18 mouse cellular contexts compared by ENCODE assay signal in the genomic region with DNA sequence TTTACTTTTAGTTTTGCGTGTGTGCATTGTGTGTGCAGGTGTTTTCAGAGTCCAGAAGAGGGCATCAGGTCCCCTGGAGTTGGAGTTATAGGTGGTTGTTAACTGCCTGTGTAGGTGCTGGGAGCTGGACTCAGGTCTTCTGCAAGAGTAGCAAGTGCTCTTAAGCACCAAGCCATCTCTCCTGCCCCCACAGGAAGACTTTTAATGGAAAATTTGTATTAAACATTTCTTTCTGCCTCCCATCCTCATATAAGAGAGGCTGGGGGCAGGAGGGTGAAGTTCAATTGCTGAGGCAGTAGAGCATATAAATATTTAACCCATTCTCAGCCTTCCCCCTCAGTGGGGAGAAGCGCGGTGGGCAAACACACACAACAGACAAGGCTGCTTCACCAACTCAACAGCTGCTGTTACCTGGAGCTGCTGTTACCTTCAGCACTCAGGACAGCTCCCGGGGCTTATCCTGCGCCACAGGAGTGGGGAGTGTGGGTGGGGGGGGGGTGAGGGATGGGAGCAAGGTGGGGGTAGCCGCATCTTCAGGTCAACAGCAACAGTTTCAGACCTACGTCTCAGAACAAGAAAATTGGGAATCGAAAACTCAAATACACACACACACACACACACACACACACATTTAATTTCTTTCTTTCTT. TPM values are rescaled to one million over a fixed set of nuclear protein-coding genes. Genes with fewer than 3 reads are reported as not detected.
A peak's percentile ranks its signal among the peaks of the same experiment; 100 is the strongest.
DNase-seq lines count a peak whose midpoint lies in the region; ATAC-seq and TF ChIP-seq lines count a peak whose summit lies in the region.
"Had no signal": no experiment of that assay in that cellular context is flagged by ENCODE, and none has a peak within 500 bp of the region (broad histone marks: within the 10 kb centered on the region; RNA-seq: fewer than 3 reads in every experiment).

No protein-coding gene starts in this region.

- intact Hi-C loops in gastrocnemius, postnatal 14 days (cut with DNase I; ENCODE audit: low total_unique reads), result no loop called here

- no peak for ATAC-seq in heart, embryonic 11.5 days (replicated peaks; ENCODE audit: insufficient number of reproducible peaks, low FRiP score, low TSS enrichment)
- no peak for ATAC-seq in limb, embryonic 11.5 days (ENCODE audit: insufficient number of reproducible peaks, low FRiP score, low TSS enrichment, low read depth)
- ATAC-seq: activated CD4-positive, CD25-positive, alpha-beta regulatory T cell, adult 4 months; hindbrain, postnatal 0 days; liver, postnatal 0 days; midbrain, embryonic 15.5 days had no signal

- H3K4me1 ChIP-seq in heart, embryonic 10.5 days, result no peaks in the 10 kb centered on the region
- no peaks in the 10 kb centered on the region for H3K4me1 ChIP-seq in heart, embryonic 11.5 days (ENCODE audit: control insufficient read depth, insufficient read depth, low read length)
- H3K4me1 ChIP-seq in limb, embryonic 11.5 days (ENCODE audit: control insufficient read depth, insufficient read depth, low read length), result no peaks in the 10 kb centered on the region
- H3K4me1 ChIP-seq in cerebellum, adult 2 months (ENCODE audit: control insufficient read depth, insufficient read depth, low read length), result no peaks in the 10 kb centered on the region
- H3K4me1 ChIP-seq: hindbrain, embryonic 10.5 days; limb, embryonic 15.5 days; megakaryocyte, embryonic 14.5 days; midbrain, embryonic 15.5 days had no signal

- H3K4me2 ChIP-seq in heart, embryonic 11.5 days, result no peak overlapping the region
- H3K4me2 ChIP-seq in limb, embryonic 11.5 days (ENCODE audit: low read depth, severe bottlenecking), result no peak overlapping the region
- H3K4me2 ChIP-seq: limb, embryonic 15.5 days; midbrain, embryonic 15.5 days had no signal

- no peak overlapping the region for H3K9ac ChIP-seq in heart, embryonic 11.5 days (ENCODE audit: low read depth, low read length)
- no peak overlapping the region for H3K9ac ChIP-seq in limb, embryonic 11.5 days (ENCODE audit: low read length)
- H3K9ac ChIP-seq: limb, embryonic 15.5 days; liver, postnatal 0 days; midbrain, embryonic 15.5 days had no signal

- H3K27me3 ChIP-seq in heart, embryonic 10.5 days (ENCODE audit: insufficient read depth, poor library complexity, severe bottlenecking), result no peaks in the 10 kb centered on the region
- no peaks in the 10 kb centered on the region for H3K27me3 ChIP-seq in heart, embryonic 11.5 days (ENCODE audit: control insufficient read depth, insufficient read depth, low read length)
- no peaks in the 10 kb centered on the region for H3K27me3 ChIP-seq in limb, embryonic 11.5 days (ENCODE audit: control insufficient read depth, insufficient read depth, low read length)
- no peaks in the 10 kb centered on the region; the same call in 1 of the 2 replicates for H3K27me3 ChIP-seq in cerebellum, adult 2 months (ENCODE audit: control insufficient read depth, insufficient read depth, low read length)
- H3K27me3 ChIP-seq: limb, embryonic 15.5 days; midbrain, embryonic 15.5 days had no signal

- no peak overlapping the region for H3K4me3 ChIP-seq in heart, embryonic 10.5 days
- H3K4me3 ChIP-seq in heart, embryonic 11.5 days (ENCODE audit: low read depth, low read length), result no peak overlapping the region
- no peak overlapping the region for H3K4me3 ChIP-seq in limb, embryonic 11.5 days (ENCODE audit: low read depth, low read length)
- H3K4me3 ChIP-seq in cerebellum, adult 2 months (replicated peaks; ENCODE audit: insufficient read depth, low read depth, low read length), result no peak overlapping the region
- H3K4me3 ChIP-seq: hindbrain, embryonic 10.5 days; limb, embryonic 15.5 days; megakaryocyte, embryonic 14.5 days; midbrain, embryonic 15.5 days; myocyte had no signal

- no peak for TF ChIP-seq POLR2A in cerebellum, adult 2 months (IDR thresholded peaks at IDR 0.05; ENCODE audit: borderline replicate concordance, insufficient read depth, low read length)

- no peaks in the 10 kb centered on the region for H3K9me3 ChIP-seq in heart, embryonic 10.5 days
- H3K9me3 ChIP-seq in heart, embryonic 11.5 days (replicated peaks; ENCODE audit: control insufficient read depth, low read length), result no peaks in the 10 kb centered on the region
- H3K9me3 ChIP-seq in limb, embryonic 11.5 days (ENCODE audit: control insufficient read depth, low read length), result no peaks in the 10 kb centered on the region
- H3K9me3 ChIP-seq: hindbrain, embryonic 10.5 days; limb, embryonic 15.5 days; midbrain, embryonic 15.5 days had no signal

- peak; percentile 53 for DNase-seq in heart, embryonic 10.5 days (ENCODE audit: low spot score)
- peak; percentile 57 for DNase-seq in ES-CJ7 (ENCODE audit: low read depth, low spot score)
- peak; percentile 62 for DNase-seq in R1 (ENCODE audit: low read depth, low spot score)
- peak; percentile 70 for DNase-seq in limb, embryonic 11.5 days (ENCODE audit: low spot score)
- no peak for DNase-seq in cerebellum, adult 2 months
- no peak for DNase-seq in gastrocnemius, postnatal 14 days
- DNase-seq: cerebellum, adult 9-11 months; gastrocnemius, postnatal 10 days; kidney, adult 11 months; liver, postnatal 0 days had no signal

- WGBS in heart, embryonic 10.5 days, result 56% methylated on average over 8 of the region's 8 CpGs
- 47% methylated on average over 8 of the region's 8 CpGs for WGBS in heart, embryonic 11.5 days (ENCODE audit: insufficient replicate concordance)
- WGBS in limb, embryonic 11.5 days, result 60% methylated on average over 8 of the region's 8 CpGs
- WGBS in cerebellum, adult 2 months, result 77% methylated on average over 8 of the region's 8 CpGs

- TF ChIP-seq CTCF in cerebellum, adult 2 months (IDR thresholded peaks at IDR 0.05; ENCODE audit: borderline replicate concordance, insufficient read depth, low read depth, low read length), result no peak

- H3K27ac ChIP-seq in heart, embryonic 10.5 days, result no peak overlapping the region
- H3K27ac ChIP-seq in heart, embryonic 11.5 days (ENCODE audit: low read depth, low read length), result no peak overlapping the region
- no peak overlapping the region for H3K27ac ChIP-seq in limb, embryonic 11.5 days (replicated peaks; ENCODE audit: low read depth, low read length)
- H3K27ac ChIP-seq in cerebellum, adult 2 months (ENCODE audit: insufficient read depth, low read length), result no peak overlapping the region
- H3K27ac ChIP-seq: hindbrain, embryonic 10.5 days; hindbrain, postnatal 0 days; limb, embryonic 15.5 days; midbrain, embryonic 15.5 days had no signal

- no peaks in the 10 kb centered on the region for H3K36me3 ChIP-seq in heart, embryonic 10.5 days
- no peaks in the 10 kb centered on the region for H3K36me3 ChIP-seq in heart, embryonic 11.5 days (ENCODE audit: control insufficient read depth, insufficient read depth, low read length)
- no peaks in the 10 kb centered on the region for H3K36me3 ChIP-seq in limb, embryonic 11.5 days (ENCODE audit: control insufficient read depth, insufficient read depth, low read length)
- H3K36me3 ChIP-seq: hindbrain, embryonic 10.5 days; limb, embryonic 15.5 days; midbrain, embryonic 15.5 days had no signal

RNA-seq across cellular contexts. Expression of a gene that starts 40.4 kb away (rescaled TPM):
- polyA plus RNA-seq in heart, embryonic 10.5 days (2016; fragmentation: Nextera tagmentation; extraction: Ambion mirVana), result 248 and 324 TPM in 2 replicates
- 223 and 234 TPM in 2 replicates for polyA plus RNA-seq in heart, embryonic 11.5 days (2014; fragmentation: Nextera tagmentation; extraction: Ambion mirVana)
- 409 and 415 TPM in 2 replicates for polyA plus RNA-seq in limb, embryonic 11.5 days (2014; fragmentation: Nextera tagmentation; extraction: Ambion mirVana)
- 108 and 116 TPM in 2 replicates for polyA plus RNA-seq in cerebellum, adult 2 months (2012; rRNA removed)
- total RNA-seq in gastrocnemius, postnatal 14 days (2021), result 100 to 1,000 TPM; 108 to 121 TPM

Comparison
In these comparisons a context has a peak if more than half of its experiments do, and no peak if none do; other contexts are left out.
1. DNase-seq: peak in heart, embryonic 10.5 days (single experiment), ES-CJ7 (single experiment), R1 (single experiment) and limb, embryonic 11.5 days (single experiment); none in cerebellum, adult 2 months (0 of 2) and gastrocnemius, postnatal 14 days (single experiment).